Mouse (Mus musculus): Measurements from ENCODE around the gene Zer1.

The Zer1 gene

GRCm38 (mm10) chr2:30048699-30049388 lies 75.5 kb downstream of the Zer1 start, which contains the start of gene Wdr34:
Wdr34 (minus strand) TSS chr2:30048881.
- under 1% methylated on average over 54 of the region's 54 CpGs for WGBS

- 34% methylated on average over 11 of the region's 11 CpGs for WGBS
Measured at GRCm38 (mm10) chr2:30048101-30048501, 76.3 kb downstream of the Zer1 start.

Measured in cerebral cortex, adult 2 months (tissue).